Mouse (Mus musculus) brain, embryonic 14.5 days (tissue): ENCODE results near the gene Zfp618.

Experiments used
- CTCF ChIP-seq: fragments of 200-500 bp; IDR thresholded peaks from 2 replicates; pipeline ENCODE4 v1.5.1; 2012; ENCODE audit warnings: inconsistent platforms, mild to moderate bottlenecking, moderate library complexity, borderline replicate concordance; ENCODE audit not compliant: insufficient read depth, insufficient read length; ENCODE audit errors: extremely low read depth
- POLR2A ChIP-seq: fragments of 200-500 bp; IDR thresholded peaks from 2 replicates; pipeline ENCODE4 v1.6.1; 2012; ENCODE audit warnings: mild to moderate bottlenecking, inconsistent platforms, borderline replicate concordance; ENCODE audit not compliant: poor library complexity, insufficient read depth, insufficient read length, severe bottlenecking; ENCODE audit errors: extremely low read depth

GRCm38 (mm10) chr4:63156726-63157634 is 191.6 kb downstream of the Zfp618 start:
- TF ChIP-seq CTCF (no peak), POLR2A (no peak)
